ENCODE assay signal across 7 mouse cellular contexts in the genomic region with DNA sequence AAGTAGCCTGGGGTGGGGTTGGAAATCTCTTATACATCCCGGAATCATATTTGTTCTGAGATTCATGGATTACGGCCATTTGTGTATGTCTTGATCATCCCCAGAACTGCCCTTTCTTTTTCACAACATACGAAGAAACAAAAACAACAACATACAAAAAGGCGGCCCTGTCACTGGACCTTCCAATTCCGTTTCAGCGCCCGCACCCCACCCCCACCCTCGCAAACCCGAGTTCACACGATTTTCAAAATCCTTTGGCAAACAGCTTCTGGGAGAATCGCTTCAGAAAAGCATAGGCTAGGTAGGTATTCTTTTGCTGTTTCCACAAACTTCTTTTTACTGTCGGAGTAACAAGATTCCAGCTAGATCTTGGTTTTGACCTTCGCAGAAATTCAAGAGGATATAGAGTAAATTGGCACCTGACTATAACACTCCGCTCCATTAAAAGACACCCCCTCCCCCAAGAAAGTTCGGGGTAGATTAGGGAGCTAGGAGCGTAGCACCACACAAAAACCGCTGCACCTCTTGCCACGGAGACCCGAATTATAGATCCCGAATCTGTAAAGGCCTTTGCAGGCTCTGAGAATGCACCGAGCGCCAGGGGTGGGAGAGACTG. TPM values are rescaled to one million over a fixed set of nuclear protein-coding genes. Genes with fewer than 3 reads are reported as not detected.
DNase-seq lines count a peak whose midpoint lies in the region; ATAC-seq and TF ChIP-seq lines count a peak whose summit lies in the region.

No protein-coding gene starts in this region.

- peak overlapping the region; percentile 82 for H3K4me2 ChIP-seq in forebrain, embryonic 12.5 days

- H3K27ac ChIP-seq in left cerebral cortex, adult 2 months = peak overlapping the region; percentile 2; the same call in 1 of the 2 replicates
- peak overlapping the region; percentile 99 for H3K27ac ChIP-seq in forebrain, embryonic 12.5 days
- H3K27ac ChIP-seq in limb, embryonic 10.5 days = no peak overlapping the region
- peak overlapping the region; percentile 92 for H3K27ac ChIP-seq in olfactory bulb, adult 2 months (ENCODE audit: insufficient read depth, low read depth, low read length)

- intact Hi-C loops in left cerebral cortex, adult 2 months (cut with DNase I) = loop anchor here (5.0 kb wide), 1 partner anchor 168 kb away; no protein-coding TSS in a partner anchor

- no peaks in the 10 kb centered on the region for H3K9me3 ChIP-seq in forebrain, embryonic 12.5 days
- H3K9me3 ChIP-seq in limb, embryonic 10.5 days (replicated peaks) = no peaks in the 10 kb centered on the region

- no peaks in the 10 kb centered on the region; the same call in 1 of the 2 replicates for H3K36me3 ChIP-seq in forebrain, embryonic 12.5 days (replicated peaks)
- no peaks in the 10 kb centered on the region for H3K36me3 ChIP-seq in limb, embryonic 10.5 days

- TF ChIP-seq POLR2A in olfactory bulb, adult 2 months (IDR thresholded peaks at IDR 0.05; ENCODE audit: insufficient read depth, low read depth, low read length) = no peak

- peaks cover 53% of the 10 kb centered on the region for H3K4me1 ChIP-seq in forebrain, embryonic 12.5 days
- H3K4me1 ChIP-seq in limb, embryonic 10.5 days = peaks cover 32% of the 10 kb centered on the region
- peaks cover 16% of the 10 kb centered on the region for H3K4me1 ChIP-seq in olfactory bulb, adult 2 months (ENCODE audit: control insufficient read depth, insufficient read depth, low read length)

- peaks cover 54% of the 10 kb centered on the region for H3K27me3 ChIP-seq in forebrain, embryonic 12.5 days
- peaks cover 100% of the 10 kb centered on the region for H3K27me3 ChIP-seq in limb, embryonic 10.5 days (ENCODE audit: low read depth, poor library complexity, severe bottlenecking)

- TF ChIP-seq CTCF in left cerebral cortex, adult 2 months (IDR thresholded peaks at IDR 0.05) = no peak
- no peak for TF ChIP-seq CTCF in olfactory bulb, adult 2 months (IDR thresholded peaks at IDR 0.05; ENCODE audit: insufficient read depth, low read depth, low read length)

- no peak for DNase-seq in left cerebral cortex, adult 2 months (ENCODE audit: extremely low spot score in 1 of 2, low spot score in 2 of 2)
- no peak for DNase-seq in left cerebral cortex, adult 8-10 months (ENCODE audit: low spot score in 2 of 2)
- peak; percentile 28 for DNase-seq in limb, embryonic 10.5 days (ENCODE audit: low spot score)
- no peak for DNase-seq in cerebellum, adult 11-12 months

- no peak for ATAC-seq in forebrain, embryonic 12.5 days (ENCODE audit: low FRiP score)
- ATAC-seq in monocyte, adult 5-6 weeks (replicated peaks; ENCODE audit: insufficient number of reproducible peaks, low FRiP score, low TSS enrichment, poor library complexity, severe bottlenecking) = no peak

- under 1% methylated on average over 22 of the region's 22 CpGs for WGBS in forebrain, embryonic 12.5 days
- 2% methylated on average over 22 of the region's 22 CpGs for WGBS in limb, embryonic 10.5 days
- 12% methylated on average over 22 of the region's 22 CpGs for WGBS in olfactory bulb, adult 2 months

- H3K9ac ChIP-seq in forebrain, embryonic 12.5 days = peak overlapping the region; percentile 63

- peak overlapping the region; percentile 34 for H3K4me3 ChIP-seq in left cerebral cortex, adult 2 months
- H3K4me3 ChIP-seq in forebrain, embryonic 12.5 days (replicated peaks) = peak overlapping the region; percentile 89
- H3K4me3 ChIP-seq in limb, embryonic 10.5 days = peak overlapping the region; percentile 51
- peak overlapping the region; percentile 49 for H3K4me3 ChIP-seq in olfactory bulb, adult 2 months (ENCODE audit: insufficient read depth, low read depth, low read length)

RNA-seq across cellular contexts. Expression of gene Sox1, which starts 0.6 kb away (rescaled TPM):
- 10 to 100 TPM in 1 of 2 experiments, 1 to 10 TPM in 1; 9.5 to 11.6 TPM for total RNA-seq in left cerebral cortex, adult 2 months (2021)
- 10 to 100 TPM; 10.9 to 14.2 (median 13.0) TPM for total RNA-seq in left cerebral cortex, adult 8-10 months (2022)
- 9.6 and 11.0 TPM in 2 replicates for polyA plus RNA-seq in forebrain, embryonic 12.5 days (2016; fragmentation: Nextera tagmentation; extraction: Ambion mirVana)
- polyA plus RNA-seq in limb, embryonic 10.5 days (2016; fragmentation: Nextera tagmentation; extraction: Ambion mirVana) = not detected in 2 replicates
- not detected in 2 replicates for polyA plus RNA-seq in olfactory bulb, adult 2 months (2012; ENCODE audit: insufficient read depth, insufficient read length, low replicate concordance, missing spikeins)
- not detected in 3 replicates for total RNA-seq in monocyte, adult 5-6 weeks (2017)

Comparison
In these comparisons a context has a peak if more than half of its experiments do, and no peak if none do; other contexts are left out.
1. H3K4me3 ChIP-seq: peak in every context shown above with its lines; median percentile 89 in forebrain, embryonic 12.5 days; 51 in limb, embryonic 10.5 days; 49 in olfactory bulb, adult 2 months; 34 in left cerebral cortex, adult 2 months.
2. RNA of gene Sox1, which starts 0.6 kb away (total RNA-seq): 10.9 to 14.2 TPM in left cerebral cortex, adult 8-10 months and 9.5 to 11.6 TPM in left cerebral cortex, adult 2 months; not detected in monocyte, adult 5-6 weeks; every median in the first group is over 10 times any median in the second.